ENCODE assay signal across 23 mouse cellular contexts in the genomic region with DNA sequence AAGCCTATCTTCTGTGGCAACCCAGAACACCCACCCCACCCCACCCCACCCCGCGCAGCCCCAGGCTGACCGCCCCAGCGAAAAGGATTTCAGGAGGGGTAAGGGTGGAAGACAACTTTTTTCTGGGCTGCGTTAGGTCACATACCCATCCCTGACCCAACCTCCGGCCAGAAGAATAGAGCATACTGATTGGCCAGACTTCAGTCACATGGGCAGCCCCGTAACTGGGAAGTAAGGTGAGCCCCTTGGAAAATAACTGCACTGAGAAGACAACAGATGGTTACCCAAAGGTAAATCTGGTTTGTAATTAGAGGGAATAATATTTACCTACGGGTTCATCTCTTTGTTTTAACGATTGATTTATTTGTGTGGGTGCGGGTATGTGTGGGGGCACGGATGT.
DNase-seq lines count a peak whose midpoint lies in the region; ATAC-seq and TF ChIP-seq lines count a peak whose summit lies in the region.
"Had no signal": no experiment of that assay in that cellular context is flagged by ENCODE, and none has a peak within 500 bp of the region (broad histone marks: within the 10 kb centered on the region; RNA-seq: fewer than 3 reads in every experiment).

No protein-coding gene starts in this region.

- H3K4me1 ChIP-seq in embryonic facial prominence, embryonic 13.5 days = peaks cover 40% of the 10 kb centered on the region
- peaks cover 14% of the 10 kb centered on the region; the same call in 1 of the 2 replicates for H3K4me1 ChIP-seq in embryonic facial prominence, embryonic 10.5 days
- H3K4me1 ChIP-seq in E14TG2a.4 (replicated peaks; ENCODE audit: low read depth, low read length) = peaks cover 36% of the 10 kb centered on the region

- no peaks in the 10 kb centered on the region for H3K27me3 ChIP-seq in embryonic facial prominence, embryonic 13.5 days
- no peaks in the 10 kb centered on the region for H3K27me3 ChIP-seq in embryonic facial prominence, embryonic 10.5 days (replicated peaks; ENCODE audit: low read depth, poor library complexity, severe bottlenecking)
- no peaks in the 10 kb centered on the region for H3K27me3 ChIP-seq in E14TG2a.4 (ENCODE audit: insufficient read depth, low read length)
- H3K27me3 ChIP-seq: CH12.LX, Patski had no signal

- no peak overlapping the region for H3K4me2 ChIP-seq in embryonic facial prominence, embryonic 13.5 days
- H3K4me2 ChIP-seq: forebrain, embryonic 13.5 days; forebrain, embryonic 15.5 days had no signal

- no peaks in the 10 kb centered on the region for H3K36me3 ChIP-seq in embryonic facial prominence, embryonic 13.5 days
- H3K36me3 ChIP-seq in embryonic facial prominence, embryonic 10.5 days (replicated peaks) = no peaks in the 10 kb centered on the region
- no peaks in the 10 kb centered on the region for H3K36me3 ChIP-seq in E14TG2a.4 (ENCODE audit: insufficient read depth, low read length)
- H3K36me3 ChIP-seq: forebrain, embryonic 15.5 days; G1E had no signal

- H3K9ac ChIP-seq in embryonic facial prominence, embryonic 13.5 days = no peak overlapping the region
- H3K9ac ChIP-seq: forebrain, embryonic 13.5 days; forebrain, embryonic 15.5 days; forebrain, postnatal 0 days had no signal

- no peak overlapping the region for H3K27ac ChIP-seq in embryonic facial prominence, embryonic 13.5 days
- no peak overlapping the region for H3K27ac ChIP-seq in embryonic facial prominence, embryonic 10.5 days (replicated peaks)
- H3K27ac ChIP-seq: forebrain, embryonic 13.5 days; forebrain, embryonic 15.5 days had no signal

- TF ChIP-seq CTCF in E14TG2a.4 (conservative IDR thresholded peaks at IDR 0.05; ENCODE audit: low read length) = no peak

- no peak overlapping the region for H3K4me3 ChIP-seq in embryonic facial prominence, embryonic 13.5 days
- H3K4me3 ChIP-seq in embryonic facial prominence, embryonic 10.5 days = no peak overlapping the region
- peak overlapping the region; percentile 58 for H3K4me3 ChIP-seq in E14TG2a.4 (replicated peaks; ENCODE audit: low read length)
- H3K4me3 ChIP-seq: forebrain, embryonic 13.5 days; forebrain, embryonic 15.5 days had no signal

- no peak for DNase-seq in embryonic facial prominence, embryonic 10.5 days (ENCODE audit: low spot score)
- peak; percentile 72 for DNase-seq in R1 (ENCODE audit: low read depth, low spot score)
- no peak for DNase-seq in gastrocnemius, adult 18-20 months (ENCODE audit: low spot score)
- DNase-seq in lung, adult 18-20 months = no peak
- DNase-seq: adrenal gland, adult 8-10 months; adrenal gland, postnatal 14 days; adrenal gland, postnatal 36 days; B cell, adult 2 months; cerebellum, adult 11-12 months; cerebellum, adult 2 months; cerebellum, adult 9-10 months; cerebellum, postnatal 10 days; cerebellum, postnatal 25 days; forebrain, postnatal 0 days had no signal

- ATAC-seq in embryonic facial prominence, embryonic 13.5 days (ENCODE audit: insufficient number of reproducible peaks, insufficient read depth, low FRiP score, low TSS enrichment, low read depth) = peak; percentile 57; the same call in 1 of the 2 replicates
- ATAC-seq: activated CD4-positive, CD25-positive, alpha-beta regulatory T cell, adult 4 months; CD4-positive, CD25-positive, alpha-beta regulatory T cell, adult 4 months; forebrain, embryonic 13.5 days; forebrain, embryonic 15.5 days; forebrain, postnatal 0 days; Patski had no signal

- no peaks in the 10 kb centered on the region for H3K9me3 ChIP-seq in embryonic facial prominence, embryonic 13.5 days
- H3K9me3 ChIP-seq in embryonic facial prominence, embryonic 10.5 days = no peaks in the 10 kb centered on the region
- H3K9me3 ChIP-seq in E14TG2a.4 (ENCODE audit: low read length) = peaks cover 15% of the 10 kb centered on the region
- H3K9me3 ChIP-seq: forebrain, embryonic 13.5 days; forebrain, embryonic 15.5 days had no signal

- 94% methylated on average over 11 of the region's 11 CpGs for WGBS in embryonic facial prominence, embryonic 13.5 days
- 93% methylated on average over 11 of the region's 11 CpGs for WGBS in embryonic facial prominence, embryonic 10.5 days
